Mouse (Mus musculus): ENCODE data around the gene Mon1b. TPM values are rescaled to one million over a fixed set of nuclear protein-coding genes. Genes with fewer than 3 reads are reported as not detected.
A peak's percentile ranks its signal among the peaks of the same experiment; 100 is the strongest.

Mon1b gene
- polyA plus RNA-seq, 1 experiment from 2014 or later = 6.1 TPM

- H3K4me1 ChIP-seq (replicated peaks) = no peaks in the 10 kb centered on the region
- 0 out of 2 replicates have a peak, but pooled peaks cover 12% of the 10 kb centered on the region for H3K27me3 ChIP-seq (replicated peaks)
- no peak overlapping the region for H3K27ac ChIP-seq (ENCODE audit: poor library complexity, severe bottlenecking)
- no peak for ATAC-seq (ENCODE audit: insufficient number of reproducible peaks, low FRiP score)
- no peak overlapping the region for H3K4me2 ChIP-seq
- H3K9ac ChIP-seq = no peak overlapping the region
- H3K36me3 ChIP-seq = no peaks in the 10 kb centered on the region
- no peaks in the 10 kb centered on the region for H3K9me3 ChIP-seq (replicated peaks)
- no peak overlapping the region for H3K4me3 ChIP-seq
- 69% methylated on average over 12 of the region's 12 CpGs for WGBS
These were observed 17.1 kb downstream of the Mon1b start for GRCm38 (mm10) chr8:113652450-113652849.

GRCm38 (mm10) chr8:113653151-113653550 lies 17.8 kb downstream of the Mon1b start:
- Histone ChIP-seq H3K4me3 (no peak overlapping the region), H3K9me3 (replicated peaks) (no peaks in the 10 kb centered on the region), H3K27ac (ENCODE audit: poor library complexity, severe bottlenecking) (no peak overlapping the region), H3K36me3 (no peaks in the 10 kb centered on the region), H3K4me1 (replicated peaks) (no peaks in the 10 kb centered on the region), H3K9ac (no peak overlapping the region), H3K4me2 (no peak overlapping the region), H3K27me3 (replicated peaks) (0 out of 2 replicates have a peak, but pooled peaks cover 12% of the 10 kb centered on the region)
- WGBS = 51% methylated on average over 4 of the region's 4 CpGs
- no peak for ATAC-seq (ENCODE audit: insufficient number of reproducible peaks, low FRiP score)

- Histone ChIP-seq H3K4me2 (no peak overlapping the region), H3K4me3 (no peak overlapping the region), H3K9me3 (replicated peaks) (no peaks in the 10 kb centered on the region), H3K27me3 (replicated peaks) (0 out of 2 replicates have a peak, but pooled peaks cover 12% of the 10 kb centered on the region), H3K9ac (no peak overlapping the region), H3K27ac (ENCODE audit: poor library complexity, severe bottlenecking) (no peak overlapping the region), H3K4me1 (replicated peaks) (no peaks in the 10 kb centered on the region), H3K36me3 (no peaks in the 10 kb centered on the region)
- no peak for ATAC-seq (ENCODE audit: insufficient number of reproducible peaks, low FRiP score)
- WGBS = 87% methylated on average over 5 of the region's 5 CpGs
These were observed 20.8 kb downstream of the Mon1b start for GRCm38 (mm10) chr8:113656154-113656553.

- Histone ChIP-seq H3K9ac (no peak overlapping the region), H3K4me2 (no peak overlapping the region), H3K4me1 (replicated peaks) (no peaks in the 10 kb centered on the region), H3K4me3 (no peak overlapping the region), H3K9me3 (replicated peaks) (no peaks in the 10 kb centered on the region), H3K27ac (ENCODE audit: poor library complexity, severe bottlenecking) (no peak overlapping the region), H3K36me3 (no peaks in the 10 kb centered on the region), H3K27me3 (replicated peaks) (0 out of 2 replicates have a peak, but pooled peaks cover 9% of the 10 kb centered on the region)
- 72% methylated on average over 11 of the region's 11 CpGs for WGBS
- no peak for ATAC-seq (ENCODE audit: insufficient number of reproducible peaks, low FRiP score)
These were observed 21.4 kb downstream of the Mon1b start for GRCm38 (mm10) chr8:113656681-113657298.

GRCm38 (mm10) chr8:113660128-113660527 lies 24.7 kb downstream of the Mon1b start:
- Histone ChIP-seq H3K4me3 (no peak overlapping the region), H3K27me3 (replicated peaks) (no peaks in the 10 kb centered on the region), H3K9me3 (replicated peaks) (no peaks in the 10 kb centered on the region), H3K36me3 (no peaks in the 10 kb centered on the region), H3K4me1 (replicated peaks) (no peaks in the 10 kb centered on the region), H3K27ac (ENCODE audit: poor library complexity, severe bottlenecking) (no peak overlapping the region), H3K9ac (no peak overlapping the region), H3K4me2 (no peak overlapping the region)
- ATAC-seq (ENCODE audit: insufficient number of reproducible peaks, low FRiP score) = no peak
- WGBS = 88% methylated on average over 1 of the region's 1 CpGs

GRCm38 (mm10) chr8:113664544-113664943 lies 29.2 kb downstream of the Mon1b start:
- no peaks in the 10 kb centered on the region for H3K27me3 ChIP-seq (replicated peaks)
- H3K9ac ChIP-seq = no peak overlapping the region
- no peak overlapping the region for H3K27ac ChIP-seq (ENCODE audit: poor library complexity, severe bottlenecking)
- H3K9me3 ChIP-seq (replicated peaks) = no peaks in the 10 kb centered on the region
- H3K36me3 ChIP-seq = no peaks in the 10 kb centered on the region
- ATAC-seq (ENCODE audit: insufficient number of reproducible peaks, low FRiP score) = peak; percentile 39; the same call in 1 of the 2 replicates
- no peaks in the 10 kb centered on the region for H3K4me1 ChIP-seq (replicated peaks)
- H3K4me3 ChIP-seq = no peak overlapping the region
- H3K4me2 ChIP-seq = no peak overlapping the region
- WGBS = 13% methylated on average over 2 of the region's 2 CpGs

GRCm38 (mm10) chr8:113665036-113665435 lies 29.6 kb downstream of the Mon1b start:
- Histone ChIP-seq H3K27ac (ENCODE audit: poor library complexity, severe bottlenecking) (no peak overlapping the region), H3K9ac (no peak overlapping the region), H3K4me1 (replicated peaks) (no peaks in the 10 kb centered on the region), H3K36me3 (no peaks in the 10 kb centered on the region), H3K27me3 (replicated peaks) (no peaks in the 10 kb centered on the region), H3K9me3 (replicated peaks) (no peaks in the 10 kb centered on the region), H3K4me2 (no peak overlapping the region), H3K4me3 (no peak overlapping the region)
- WGBS = 61% methylated on average over 4 of the region's 4 CpGs
- ATAC-seq (ENCODE audit: insufficient number of reproducible peaks, low FRiP score) = no peak

GRCm38 (mm10) chr8:113665951-113666350 lies 30.6 kb downstream of the Mon1b start:
- Histone ChIP-seq H3K9ac (no peak overlapping the region), H3K27ac (ENCODE audit: poor library complexity, severe bottlenecking) (no peak overlapping the region), H3K27me3 (replicated peaks) (no peaks in the 10 kb centered on the region), H3K4me2 (no peak overlapping the region), H3K36me3 (no peaks in the 10 kb centered on the region), H3K9me3 (replicated peaks) (no peaks in the 10 kb centered on the region), H3K4me1 (replicated peaks) (no peaks in the 10 kb centered on the region), H3K4me3 (no peak overlapping the region)
- 74% methylated on average over 8 of the region's 8 CpGs for WGBS
- no peak for ATAC-seq (ENCODE audit: insufficient number of reproducible peaks, low FRiP score)

GRCm38 (mm10) chr8:113666714-113667432 lies 31.5 kb downstream of the Mon1b start:
- Histone ChIP-seq H3K4me3 (no peak overlapping the region), H3K4me2 (no peak overlapping the region), H3K27ac (ENCODE audit: poor library complexity, severe bottlenecking) (no peak overlapping the region), H3K36me3 (no peaks in the 10 kb centered on the region), H3K4me1 (replicated peaks) (no peaks in the 10 kb centered on the region), H3K9ac (no peak overlapping the region), H3K27me3 (replicated peaks) (no peaks in the 10 kb centered on the region), H3K9me3 (replicated peaks) (no peaks in the 10 kb centered on the region)
- ATAC-seq (ENCODE audit: insufficient number of reproducible peaks, low FRiP score) = no peak
- 69% methylated on average over 16 of the region's 16 CpGs for WGBS

GRCm38 (mm10) chr8:113669924-113670323 lies 34.5 kb downstream of the Mon1b start:
- Histone ChIP-seq H3K36me3 (no peaks in the 10 kb centered on the region), H3K9ac (no peak overlapping the region), H3K27me3 (replicated peaks) (no peaks in the 10 kb centered on the region), H3K4me3 (no peak overlapping the region), H3K4me1 (replicated peaks) (no peaks in the 10 kb centered on the region), H3K4me2 (no peak overlapping the region), H3K27ac (ENCODE audit: poor library complexity, severe bottlenecking) (no peak overlapping the region), H3K9me3 (replicated peaks) (no peaks in the 10 kb centered on the region)
- WGBS = 71% methylated on average over 10 of the region's 10 CpGs
- ATAC-seq (ENCODE audit: insufficient number of reproducible peaks, low FRiP score) = no peak

GRCm38 (mm10) chr8:113672599-113673255 lies 37.3 kb downstream of the Mon1b start:
- Histone ChIP-seq H3K4me1 (replicated peaks) (no peaks in the 10 kb centered on the region), H3K4me2 (no peak overlapping the region), H3K27ac (ENCODE audit: poor library complexity, severe bottlenecking) (no peak overlapping the region), H3K4me3 (no peak overlapping the region), H3K9ac (no peak overlapping the region), H3K9me3 (replicated peaks) (0 out of 2 replicates have a peak, but pooled peaks cover 2% of the 10 kb centered on the region), H3K36me3 (no peaks in the 10 kb centered on the region), H3K27me3 (replicated peaks) (no peaks in the 10 kb centered on the region)
- 73% methylated on average over 11 of the region's 11 CpGs for WGBS
- ATAC-seq (ENCODE audit: insufficient number of reproducible peaks, low FRiP score) = no peak

Measured in heart, embryonic 12.5 days (tissue).